Mouse (Mus musculus): Measurements from ENCODE around the gene Msrb3. TPM values are rescaled to one million over a fixed set of nuclear protein-coding genes. Genes with fewer than 3 reads are reported as not detected.
A peak's percentile ranks its signal among the peaks of the same experiment; 100 is the strongest.

Gene Msrb3
- polyA plus RNA-seq, 1 experiment from 2014 or later = 5.1 TPM

DNA sequence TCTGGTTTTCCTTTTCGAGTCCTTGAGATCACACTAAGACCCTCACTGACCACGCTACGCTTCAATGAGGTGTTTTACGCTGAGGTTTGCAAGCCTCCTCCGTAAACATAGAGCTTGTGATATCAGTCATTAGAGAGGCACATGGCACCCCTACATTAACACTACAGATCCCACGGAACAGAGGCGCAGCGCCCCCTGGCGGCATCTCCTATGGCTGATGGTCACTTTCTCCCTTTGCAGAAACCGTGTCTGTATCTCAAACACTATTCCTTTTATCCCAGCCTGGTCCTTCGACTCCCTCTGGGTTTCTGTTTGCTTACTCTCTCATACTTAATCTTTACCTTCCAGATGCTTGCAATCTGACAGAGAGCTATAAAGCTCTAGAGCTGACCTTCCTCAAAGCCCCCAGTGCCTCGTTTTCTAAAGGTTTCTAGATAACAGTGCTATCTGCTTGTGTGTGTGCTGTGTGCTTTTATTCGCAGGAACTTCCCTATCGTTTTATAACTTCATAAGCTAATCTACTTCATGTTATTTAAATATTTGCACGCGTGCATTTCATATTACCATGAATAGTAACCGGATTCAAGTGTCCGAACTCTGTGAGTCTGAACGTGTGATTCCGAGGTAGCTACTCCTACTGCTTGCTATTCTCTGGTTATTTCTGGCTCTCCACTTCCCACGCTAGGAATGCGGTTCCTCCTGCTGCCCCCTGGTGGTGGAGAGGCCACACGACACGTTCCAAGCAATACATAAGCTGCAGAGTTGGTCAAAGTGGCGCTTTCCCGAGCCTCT lies 23.0 kb downstream of the Msrb3 start:
- H3K4me2 ChIP-seq (ENCODE audit: low read depth) = peak overlapping the region; percentile 18; the same call in 1 of the 2 replicates
- H3K36me3 ChIP-seq (ENCODE audit: control insufficient read depth, insufficient read depth, low read length) = no peaks in the 10 kb centered on the region
- DNase-seq (ENCODE audit: low spot score) (peak; percentile 88), ATAC-seq (ENCODE audit: insufficient read depth, low FRiP score, low TSS enrichment) (peak; percentile 36; the same call in 1 of the 2 replicates)
- no peaks in the 10 kb centered on the region for H3K9me3 ChIP-seq (ENCODE audit: control insufficient read depth, low read length)
- H3K4me3 ChIP-seq (ENCODE audit: low read depth, low read length) = no peak overlapping the region
- no peaks in the 10 kb centered on the region for H3K27me3 ChIP-seq (ENCODE audit: control insufficient read depth, insufficient read depth, low read length)
- H3K27ac ChIP-seq (ENCODE audit: low read depth, low read length) = no peak overlapping the region
- WGBS = 20% methylated on average over 26 of the region's 26 CpGs
- H3K4me1 ChIP-seq (ENCODE audit: control insufficient read depth, insufficient read depth, low read length) = peaks cover 4% of the 10 kb centered on the region; the same call in 1 of the 2 replicates
- H3K9ac ChIP-seq (ENCODE audit: low read length) = 0 out of 2 replicates have a peak overlapping the region, but pooled peaks have one; percentile 14

DNA sequence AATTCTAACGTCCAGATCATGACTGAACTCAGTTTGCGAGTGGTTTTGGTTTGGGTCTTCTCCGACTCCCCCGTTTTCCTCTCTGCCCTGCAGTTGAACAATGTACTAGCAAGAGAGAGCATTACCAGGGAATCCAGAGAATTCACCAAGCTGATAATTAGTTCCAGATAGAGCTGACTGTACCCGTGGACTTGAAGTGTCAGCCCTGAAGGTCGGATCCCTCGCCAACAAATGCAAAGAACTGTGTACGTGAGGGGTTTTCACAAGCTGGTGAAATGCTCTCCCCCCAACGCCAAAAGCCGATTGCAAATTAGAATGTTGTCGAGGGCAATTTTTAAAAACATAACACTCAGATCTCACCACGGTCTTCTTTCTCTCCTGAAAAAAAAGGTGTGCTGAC lies 24.6 kb downstream of the Msrb3 start:
- no peaks in the 10 kb centered on the region for H3K27me3 ChIP-seq (ENCODE audit: control insufficient read depth, insufficient read depth, low read length)
- H3K27ac ChIP-seq (ENCODE audit: low read depth, low read length) = no peak overlapping the region
- WGBS = 65% methylated on average over 12 of the region's 12 CpGs
- H3K36me3 ChIP-seq (ENCODE audit: control insufficient read depth, insufficient read depth, low read length) = no peaks in the 10 kb centered on the region
- H3K4me1 ChIP-seq (ENCODE audit: control insufficient read depth, insufficient read depth, low read length) = peaks cover 4% of the 10 kb centered on the region; the same call in 1 of the 2 replicates
- no peak overlapping the region for H3K9ac ChIP-seq (ENCODE audit: low read length)
- H3K4me2 ChIP-seq (ENCODE audit: low read depth) = no peak overlapping the region
- no peak overlapping the region for H3K4me3 ChIP-seq (ENCODE audit: low read depth, low read length)
- no peaks in the 10 kb centered on the region for H3K9me3 ChIP-seq (ENCODE audit: control insufficient read depth, low read length)
- DNase-seq (ENCODE audit: low spot score) = no peak
- ATAC-seq (ENCODE audit: insufficient read depth, low FRiP score, low TSS enrichment) = no peak

DNA sequence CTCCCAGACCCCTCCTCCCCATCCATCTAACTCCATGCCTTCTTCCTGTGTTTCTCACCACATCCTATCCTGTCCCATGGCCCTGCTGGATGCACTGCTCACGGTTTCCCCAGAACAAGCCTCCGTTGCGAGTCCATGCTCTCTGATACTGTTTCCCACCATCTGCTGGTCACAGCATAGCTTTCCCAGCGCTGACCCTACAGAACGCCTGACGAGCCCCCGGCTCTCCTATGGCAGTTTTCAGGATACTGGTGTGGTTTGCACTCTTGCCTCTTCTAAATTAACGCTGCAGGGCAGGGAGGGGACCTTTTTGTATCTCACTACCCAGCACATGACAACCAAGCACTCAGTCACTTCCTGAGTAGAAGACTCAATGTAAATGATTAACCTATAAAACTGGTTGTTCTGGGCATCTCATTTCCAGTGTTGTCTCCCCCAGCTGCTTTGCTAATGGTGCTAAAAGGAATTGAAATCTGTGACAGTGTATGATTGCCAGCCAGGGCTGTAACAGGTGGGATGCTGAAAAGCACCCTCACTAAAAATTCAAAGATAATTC lies 25.2 kb downstream of the Msrb3 start:
- Histone ChIP-seq H3K4me2 (ENCODE audit: low read depth) (no peak overlapping the region), H3K27me3 (ENCODE audit: control insufficient read depth, insufficient read depth, low read length) (no peaks in the 10 kb centered on the region), H3K4me3 (ENCODE audit: low read depth, low read length) (no peak overlapping the region), H3K27ac (ENCODE audit: low read depth, low read length) (no peak overlapping the region), H3K9ac (ENCODE audit: low read length) (no peak overlapping the region), H3K4me1 (ENCODE audit: control insufficient read depth, insufficient read depth, low read length) (peaks cover 4% of the 10 kb centered on the region; the same call in 1 of the 2 replicates), H3K9me3 (ENCODE audit: control insufficient read depth, low read length) (no peaks in the 10 kb centered on the region), H3K36me3 (ENCODE audit: control insufficient read depth, insufficient read depth, low read length) (no peaks in the 10 kb centered on the region)
- WGBS = 63% methylated on average over 8 of the region's 8 CpGs
- no peak for DNase-seq (ENCODE audit: low spot score)
- no peak for ATAC-seq (ENCODE audit: insufficient read depth, low FRiP score, low TSS enrichment)

DNA sequence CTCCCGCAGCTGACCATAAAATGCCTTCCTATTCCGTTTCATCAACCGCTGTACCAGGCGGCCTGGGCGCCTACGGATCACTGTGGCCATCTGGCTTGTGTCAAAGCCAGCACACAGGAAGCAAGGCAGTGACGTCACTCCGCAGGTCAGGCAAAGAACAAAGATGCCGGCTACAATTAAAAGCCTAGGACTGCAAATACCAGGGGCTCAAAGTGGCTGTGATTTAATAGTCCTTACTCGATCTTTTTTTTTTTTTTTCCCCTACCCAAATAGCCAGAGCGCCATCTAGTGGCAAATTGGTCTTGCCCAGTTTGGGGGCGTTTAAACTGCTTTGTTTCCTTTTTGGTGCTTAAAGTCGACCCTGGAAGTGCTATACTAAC lies 26.4 kb downstream of the Msrb3 start:
- no peaks in the 10 kb centered on the region for H3K27me3 ChIP-seq (ENCODE audit: control insufficient read depth, insufficient read depth, low read length)
- peak; percentile 83 for ATAC-seq (ENCODE audit: insufficient read depth, low FRiP score, low TSS enrichment)
- H3K27ac ChIP-seq (ENCODE audit: low read depth, low read length) = peak overlapping the region; percentile 60; the same call in 1 of the 2 replicates
- 6% methylated on average over 13 of the region's 13 CpGs for WGBS
- no peaks in the 10 kb centered on the region for H3K36me3 ChIP-seq (ENCODE audit: control insufficient read depth, insufficient read depth, low read length)
- H3K4me2 ChIP-seq (ENCODE audit: low read depth) = peak overlapping the region; percentile 33
- no peak overlapping the region for H3K4me3 ChIP-seq (ENCODE audit: low read depth, low read length)
- no peak overlapping the region for H3K9ac ChIP-seq (ENCODE audit: low read length)
- peak; percentile 83 for DNase-seq (ENCODE audit: low spot score)
- H3K4me1 ChIP-seq (ENCODE audit: control insufficient read depth, insufficient read depth, low read length) = peaks cover 4% of the 10 kb centered on the region; the same call in 1 of the 2 replicates
- no peaks in the 10 kb centered on the region for H3K9me3 ChIP-seq (ENCODE audit: control insufficient read depth, low read length)

DNA sequence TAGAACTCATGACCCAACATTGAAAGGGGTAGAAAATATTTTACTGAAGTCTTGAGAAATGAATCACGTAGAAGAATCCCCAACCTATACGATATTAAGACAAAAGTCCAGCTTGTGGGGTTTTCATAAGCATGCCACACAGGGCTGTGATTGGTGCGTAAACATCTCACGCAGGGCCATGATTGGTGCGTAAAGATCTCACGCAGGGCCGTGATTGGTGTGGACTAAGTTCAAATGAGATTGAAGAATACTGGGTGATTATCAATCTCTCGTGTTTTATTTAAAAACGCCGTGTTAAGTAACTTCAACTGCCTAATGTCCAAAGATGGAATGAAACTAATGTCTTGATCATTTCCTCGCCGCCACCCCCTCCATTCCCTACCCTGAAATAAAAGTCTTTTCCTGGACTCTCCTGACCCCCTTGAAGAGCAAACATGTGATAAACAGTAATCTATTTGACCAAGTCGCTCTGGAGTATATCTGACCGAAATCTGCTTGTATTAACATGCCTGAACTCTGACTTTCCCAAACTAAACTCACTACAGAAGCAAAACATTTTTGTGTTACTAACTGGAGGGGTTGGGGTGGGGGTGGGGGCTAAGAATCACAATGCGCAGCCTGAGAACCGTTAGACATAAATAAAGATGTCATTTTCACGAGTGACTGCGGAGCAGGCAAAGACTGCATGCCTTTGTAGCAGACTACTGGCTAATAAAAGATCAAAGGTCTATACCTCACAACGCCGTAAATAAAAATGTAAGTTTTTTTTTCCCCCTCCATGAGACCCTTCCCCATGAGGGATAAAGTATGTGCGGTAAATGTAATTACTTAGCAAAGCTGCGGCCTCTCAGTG lies 27.0 kb downstream of the Msrb3 start:
- Histone ChIP-seq H3K4me2 (ENCODE audit: low read depth) (peak overlapping the region; percentile 33), H3K4me3 (ENCODE audit: low read depth, low read length) (no peak overlapping the region), H3K4me1 (ENCODE audit: control insufficient read depth, insufficient read depth, low read length) (peaks cover 4% of the 10 kb centered on the region; the same call in 1 of the 2 replicates), H3K27ac (ENCODE audit: low read depth, low read length) (peak overlapping the region; percentile 60; the same call in 1 of the 2 replicates), H3K9ac (ENCODE audit: low read length) (no peak overlapping the region), H3K27me3 (ENCODE audit: control insufficient read depth, insufficient read depth, low read length) (no peaks in the 10 kb centered on the region), H3K9me3 (ENCODE audit: control insufficient read depth, low read length) (no peaks in the 10 kb centered on the region), H3K36me3 (ENCODE audit: control insufficient read depth, insufficient read depth, low read length) (no peaks in the 10 kb centered on the region)
- ATAC-seq (ENCODE audit: insufficient read depth, low FRiP score, low TSS enrichment) (no peak; the same call in 1 of the 2 replicates), DNase-seq (ENCODE audit: low spot score) (no peak)
- WGBS = 52% methylated on average over 22 of the region's 22 CpGs

DNA sequence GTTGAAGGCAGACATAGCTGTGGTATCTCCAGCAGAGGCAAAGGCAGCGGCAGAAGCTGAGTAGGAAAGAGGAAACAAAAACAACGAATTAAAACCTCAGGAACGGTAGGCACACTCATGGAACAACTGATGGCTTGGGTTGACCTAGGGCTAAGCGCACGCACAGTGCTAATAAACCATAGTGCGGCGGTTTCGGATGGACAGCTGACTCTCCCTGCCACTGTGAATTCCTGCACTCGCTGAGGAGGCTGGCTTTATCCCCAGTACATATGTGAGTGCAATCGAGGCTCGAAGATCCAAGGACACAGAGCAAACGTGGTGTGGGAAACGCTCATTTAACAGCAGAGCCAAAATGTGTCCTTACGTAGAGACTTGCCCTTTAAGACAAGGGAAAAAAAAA lies 27.8 kb downstream of the Msrb3 start:
- no peak overlapping the region for H3K4me3 ChIP-seq (ENCODE audit: low read depth, low read length)
- no peak for ATAC-seq (ENCODE audit: insufficient read depth, low FRiP score, low TSS enrichment)
- H3K4me2 ChIP-seq (ENCODE audit: low read depth) = no peak overlapping the region
- no peaks in the 10 kb centered on the region for H3K9me3 ChIP-seq (ENCODE audit: control insufficient read depth, low read length)
- 0 out of 2 replicates have a peak overlapping the region, but pooled peaks have one; percentile 8 for H3K27ac ChIP-seq (ENCODE audit: low read depth, low read length)
- H3K27me3 ChIP-seq (ENCODE audit: control insufficient read depth, insufficient read depth, low read length) = no peaks in the 10 kb centered on the region
- H3K36me3 ChIP-seq (ENCODE audit: control insufficient read depth, insufficient read depth, low read length) = no peaks in the 10 kb centered on the region
- no peak overlapping the region for H3K9ac ChIP-seq (ENCODE audit: low read length)
- WGBS = 74% methylated on average over 14 of the region's 14 CpGs
- peaks cover 4% of the 10 kb centered on the region; the same call in 1 of the 2 replicates for H3K4me1 ChIP-seq (ENCODE audit: control insufficient read depth, insufficient read depth, low read length)
- no peak for DNase-seq (ENCODE audit: low spot score)

DNA sequence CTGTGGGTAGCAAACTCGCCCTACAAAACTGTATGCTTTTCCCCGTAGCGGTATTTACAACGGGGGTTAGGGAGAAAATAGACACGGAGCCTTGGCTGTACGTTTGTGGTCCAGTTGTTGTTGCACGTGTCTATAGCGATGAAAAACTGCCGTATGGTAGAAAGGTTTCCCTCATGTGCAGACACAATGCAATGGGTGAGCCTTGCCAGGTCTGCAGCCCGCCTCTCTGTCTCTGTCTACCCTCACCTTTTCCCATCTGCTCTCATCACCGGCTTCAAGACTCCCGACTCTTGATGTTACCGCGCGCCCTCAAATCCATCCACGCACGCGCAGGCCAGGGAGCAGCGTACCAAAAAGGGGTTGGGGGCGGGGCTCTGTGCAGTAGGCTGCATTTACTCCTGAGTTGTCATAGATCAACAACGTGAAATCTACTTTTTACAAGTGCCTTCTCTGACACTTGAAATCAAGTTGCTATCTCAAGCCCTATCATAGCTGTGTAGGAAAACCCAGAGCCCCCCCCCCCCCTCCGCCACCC lies 29.6 kb downstream of the Msrb3 start:
- WGBS = 88% methylated on average over 22 of the region's 22 CpGs
- Histone ChIP-seq H3K4me3 (ENCODE audit: low read depth, low read length) (no peak overlapping the region), H3K9me3 (ENCODE audit: control insufficient read depth, low read length) (no peaks in the 10 kb centered on the region), H3K27me3 (ENCODE audit: control insufficient read depth, insufficient read depth, low read length) (no peaks in the 10 kb centered on the region), H3K27ac (ENCODE audit: low read depth, low read length) (no peak overlapping the region), H3K4me2 (ENCODE audit: low read depth) (no peak overlapping the region), H3K9ac (ENCODE audit: low read length) (no peak overlapping the region), H3K36me3 (ENCODE audit: control insufficient read depth, insufficient read depth, low read length) (no peaks in the 10 kb centered on the region), H3K4me1 (ENCODE audit: control insufficient read depth, insufficient read depth, low read length) (peaks cover 4% of the 10 kb centered on the region; the same call in 1 of the 2 replicates)
- no peak for DNase-seq (ENCODE audit: low spot score)
- ATAC-seq (ENCODE audit: insufficient read depth, low FRiP score, low TSS enrichment) = no peak

DNA sequence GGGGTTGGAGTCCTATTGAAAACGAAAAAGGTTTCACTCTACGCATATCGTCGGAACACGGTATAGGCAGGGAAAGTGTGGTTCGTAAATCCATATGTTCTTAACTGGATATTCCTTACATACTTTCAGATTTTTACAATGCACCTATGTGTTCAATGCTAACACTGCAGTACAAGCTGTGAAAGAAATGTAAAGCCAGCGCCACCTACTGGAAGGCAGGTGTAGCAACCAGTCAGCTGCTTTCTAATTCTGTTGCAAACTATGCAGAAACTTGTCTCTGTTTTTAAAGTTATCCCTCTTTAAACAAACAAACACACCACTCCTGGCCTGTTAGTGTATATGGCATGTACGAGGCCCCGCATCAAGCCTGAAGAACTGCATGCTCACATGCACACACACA lies 34.5 kb downstream of the Msrb3 start:
- Histone ChIP-seq H3K4me3 (ENCODE audit: low read depth, low read length) (no peak overlapping the region), H3K27ac (ENCODE audit: low read depth, low read length) (no peak overlapping the region), H3K4me2 (ENCODE audit: low read depth) (no peak overlapping the region), H3K4me1 (ENCODE audit: control insufficient read depth, insufficient read depth, low read length) (no peaks in the 10 kb centered on the region), H3K36me3 (ENCODE audit: control insufficient read depth, insufficient read depth, low read length) (no peaks in the 10 kb centered on the region), H3K9ac (ENCODE audit: low read length) (no peak overlapping the region), H3K27me3 (ENCODE audit: control insufficient read depth, insufficient read depth, low read length) (no peaks in the 10 kb centered on the region), H3K9me3 (ENCODE audit: control insufficient read depth, low read length) (no peaks in the 10 kb centered on the region)
- 23% methylated on average over 9 of the region's 9 CpGs for WGBS
- peak; percentile 78 for DNase-seq (ENCODE audit: low spot score)
- no peak for ATAC-seq (ENCODE audit: insufficient read depth, low FRiP score, low TSS enrichment)

All from neural tube, embryonic 11.5 days (tissue).